Mouse (Mus musculus): ENCODE measurements around the gene Trpc2. TPM values are rescaled to one million over a fixed set of nuclear protein-coding genes. Genes with fewer than 3 reads are reported as not detected.

The Trpc2 gene
- total RNA-seq, 2 experiments from 2014 or later = 0.20 TPM; not detected in 1

DNA sequence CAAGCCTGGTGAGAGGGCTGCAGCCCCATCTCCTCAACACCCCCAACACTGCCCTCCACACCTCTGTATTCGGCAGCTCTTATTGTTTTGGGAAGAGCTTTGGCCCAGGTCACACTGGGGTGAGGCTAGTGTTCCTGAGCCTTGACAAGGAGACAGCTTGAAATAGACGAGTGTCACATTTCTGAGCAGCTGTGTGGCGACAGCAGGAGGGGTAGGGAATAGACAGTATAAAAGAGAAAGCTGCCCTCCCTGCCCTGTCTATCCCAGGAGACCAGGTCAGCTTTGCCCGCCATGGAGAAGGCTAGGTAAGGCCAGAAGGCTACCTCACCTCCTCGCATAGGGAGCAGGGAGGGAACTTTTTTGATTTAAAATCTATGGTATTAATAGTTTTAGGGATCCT is 18.6 kb downstream of the Trpc2 start, which contains the start of gene Art1:
Gene Art1 (plus strand): TSS at position 257 of the 400 bp plus-strand sequence.
- intact Hi-C loops (cut with DNase I) = no loop called here
- peak; percentile 40 to 42 for DNase-seq

DNA sequence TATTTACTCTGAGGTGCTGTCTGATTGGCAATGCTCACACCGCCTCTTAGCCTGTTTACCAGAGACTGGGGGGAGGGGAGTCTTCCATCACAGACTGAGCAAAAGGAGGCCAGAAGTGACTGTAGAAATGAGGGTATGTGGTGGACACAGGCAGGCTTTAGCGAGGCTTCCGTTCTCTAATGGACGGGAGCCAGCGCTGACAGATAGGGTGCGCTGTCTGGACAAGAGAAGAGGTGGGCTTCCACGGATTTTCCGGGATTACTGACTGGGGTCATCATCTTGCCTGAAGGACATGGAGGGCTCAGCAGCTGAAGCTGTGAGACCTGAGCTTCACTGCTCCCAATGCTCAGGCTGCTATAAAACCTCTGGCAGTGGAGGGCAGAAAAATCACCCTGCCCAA is 19.3 kb downstream of the Trpc2 start:
- intact Hi-C loops (cut with DNase I) = no loop called here
- DNase-seq = peak in 1 of 2 experiments; percentile 40

DNA sequence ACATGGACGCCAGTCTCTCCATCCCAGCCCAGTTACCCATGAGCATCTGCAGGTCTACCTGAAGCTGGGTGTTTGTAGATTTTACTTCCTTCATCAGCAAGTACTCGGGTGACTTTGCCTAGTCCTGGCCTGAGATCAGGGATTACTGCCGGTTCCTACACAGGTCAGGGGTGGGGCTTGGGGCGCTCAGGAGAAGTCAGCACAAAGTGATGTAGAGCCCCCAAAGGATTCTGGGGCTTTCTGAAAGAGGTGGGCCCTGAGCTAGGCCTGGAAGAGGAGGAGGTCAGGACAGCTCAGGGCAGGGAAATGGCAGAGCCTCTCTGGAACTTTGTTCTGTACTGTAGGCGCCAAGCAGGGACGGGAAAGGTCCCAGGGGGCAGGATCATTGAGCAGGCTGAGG is 19.8 kb downstream of the Trpc2 start:
- intact Hi-C loops (cut with DNase I) = no loop called here
- DNase-seq = peak; percentile 28 to 33

DNA sequence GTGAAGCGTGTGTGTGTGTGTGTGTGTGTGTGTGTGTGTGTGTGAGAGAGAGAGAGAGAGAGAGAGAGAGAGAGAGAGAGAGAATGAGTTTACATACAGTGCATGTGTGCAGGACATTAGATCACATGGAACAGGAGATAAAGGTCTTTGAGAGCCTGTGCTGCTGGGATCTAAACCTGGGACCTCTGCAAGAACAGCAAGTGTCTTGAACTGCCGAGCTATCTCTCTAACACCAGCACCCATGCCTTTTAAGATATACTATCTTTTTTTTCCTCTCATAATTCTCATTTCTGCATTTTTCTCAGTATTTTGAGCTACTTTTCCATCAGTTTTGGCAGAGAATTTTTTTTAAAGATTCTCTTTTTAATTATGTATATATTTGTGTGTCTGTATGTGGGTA is 20.6 kb downstream of the Trpc2 start:
- DNase-seq = no peak
- intact Hi-C loops (cut with DNase I) = no loop called here

DNA sequence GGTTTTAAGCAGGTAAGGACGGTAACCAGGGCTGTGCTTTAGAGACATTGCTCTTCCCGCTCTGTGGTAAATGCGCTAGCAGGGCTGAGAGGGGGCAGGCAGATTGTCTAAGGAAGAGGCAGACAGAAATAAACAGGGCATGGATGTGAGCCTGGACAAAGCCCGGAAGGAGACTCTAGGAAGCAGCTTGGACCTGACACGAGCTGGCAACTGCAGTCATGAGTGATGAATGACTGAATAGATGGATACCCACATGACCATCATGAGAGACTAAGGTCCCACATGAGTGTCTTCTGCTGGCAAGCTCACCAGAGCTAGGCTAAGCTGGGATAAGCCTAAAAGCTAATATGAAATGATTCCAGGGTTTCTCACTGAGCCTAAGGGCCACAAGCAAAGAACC is 21.2 kb downstream of the Trpc2 start:
- intact Hi-C loops (cut with DNase I) = no loop called here
- peak in 1 of 2 experiments; percentile 11 for DNase-seq

DNA sequence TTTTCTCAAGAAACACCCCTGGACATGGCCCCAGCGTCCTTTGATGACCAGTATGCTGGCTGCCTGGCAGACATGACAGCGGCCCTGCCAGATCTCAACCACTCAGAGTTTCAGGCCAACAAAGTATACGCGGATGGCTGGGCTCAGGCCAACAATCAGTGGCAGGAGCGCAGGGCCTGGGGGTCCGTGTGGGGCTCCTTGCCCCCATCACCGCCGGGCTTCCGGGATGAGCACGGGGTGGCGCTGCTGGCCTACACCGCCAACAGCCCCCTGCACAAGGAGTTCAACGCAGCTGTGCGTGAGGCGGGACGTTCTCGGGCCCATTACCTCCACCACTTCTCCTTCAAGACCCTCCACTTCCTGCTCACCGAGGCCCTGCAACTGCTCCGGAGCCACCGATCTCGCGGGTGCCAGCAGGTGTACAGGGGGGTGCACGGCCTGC is 23.8 kb downstream of the Trpc2 start:
- intact Hi-C loops (cut with DNase I) = no loop called here
- DNase-seq = peak; percentile 60 to 64

DNA sequence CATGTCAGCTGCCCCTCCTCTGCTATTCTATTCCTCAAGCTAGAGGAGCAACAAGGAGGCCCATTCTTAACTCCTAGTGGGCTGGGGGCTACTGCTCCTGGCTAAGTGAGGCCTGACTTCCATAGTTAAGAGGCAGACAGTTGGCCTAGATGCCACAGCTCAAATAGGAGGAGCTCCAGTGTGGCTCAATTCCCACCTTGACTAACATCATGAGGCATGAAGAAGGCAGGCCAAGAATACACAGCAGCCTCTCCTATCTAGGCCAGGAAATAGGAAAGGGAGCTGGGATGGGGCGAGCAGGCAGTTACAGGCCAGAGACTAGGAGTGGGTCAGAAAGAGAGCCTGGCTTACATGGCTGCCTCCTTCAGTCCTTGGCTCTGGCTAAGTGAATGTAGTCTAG is 25.3 kb downstream of the Trpc2 start:
- peak; percentile 17 to 22 for DNase-seq
- intact Hi-C loops (cut with DNase I) = no loop called here

DNA sequence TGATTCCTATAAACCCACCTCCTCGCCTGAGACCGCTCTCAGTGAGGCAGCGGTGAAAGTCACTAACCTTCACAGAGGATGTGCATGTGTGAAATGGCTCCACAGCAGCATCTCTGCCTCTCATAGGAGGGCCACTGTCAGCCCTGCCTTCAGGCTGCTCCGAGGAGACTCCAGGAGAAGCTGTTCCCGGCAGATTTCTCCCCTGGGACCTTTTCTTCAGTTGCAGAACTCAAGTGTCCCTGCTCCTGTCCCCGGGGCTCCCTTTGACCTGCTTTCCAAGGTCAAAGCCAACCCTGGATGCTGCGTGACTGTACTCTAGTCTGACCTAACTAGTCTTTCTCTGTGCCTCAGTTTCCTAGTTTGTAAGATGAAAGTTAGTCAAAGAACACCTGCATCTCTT is 26.3 kb downstream of the Trpc2 start, which contains the start of gene Art5:
Gene Art5 (minus strand): TSS at position 319 of the 400 bp plus-strand sequence.
- no peak for DNase-seq
- intact Hi-C loops (cut with DNase I) = no loop called here

DNA sequence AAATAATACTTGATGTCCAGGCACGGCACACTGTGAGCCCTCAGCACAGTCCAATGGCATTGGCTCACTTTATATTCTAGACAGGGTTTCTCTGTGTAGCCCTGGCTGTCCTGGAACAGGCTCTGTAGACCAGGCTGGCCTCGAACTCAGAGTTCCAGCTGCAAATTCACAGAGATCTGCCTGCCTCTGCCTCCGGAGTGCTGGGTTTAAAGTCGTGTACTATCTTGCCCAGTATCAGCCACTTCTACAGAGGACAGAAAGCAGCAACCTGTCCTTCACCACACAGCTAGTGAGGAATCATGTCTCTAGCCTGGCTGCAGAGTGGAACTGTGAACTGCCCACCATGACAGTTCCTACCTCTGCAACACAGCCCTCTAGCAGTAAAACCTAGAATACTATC is 26.8 kb downstream of the Trpc2 start:
- intact Hi-C loops (cut with DNase I) = no loop called here

DNA sequence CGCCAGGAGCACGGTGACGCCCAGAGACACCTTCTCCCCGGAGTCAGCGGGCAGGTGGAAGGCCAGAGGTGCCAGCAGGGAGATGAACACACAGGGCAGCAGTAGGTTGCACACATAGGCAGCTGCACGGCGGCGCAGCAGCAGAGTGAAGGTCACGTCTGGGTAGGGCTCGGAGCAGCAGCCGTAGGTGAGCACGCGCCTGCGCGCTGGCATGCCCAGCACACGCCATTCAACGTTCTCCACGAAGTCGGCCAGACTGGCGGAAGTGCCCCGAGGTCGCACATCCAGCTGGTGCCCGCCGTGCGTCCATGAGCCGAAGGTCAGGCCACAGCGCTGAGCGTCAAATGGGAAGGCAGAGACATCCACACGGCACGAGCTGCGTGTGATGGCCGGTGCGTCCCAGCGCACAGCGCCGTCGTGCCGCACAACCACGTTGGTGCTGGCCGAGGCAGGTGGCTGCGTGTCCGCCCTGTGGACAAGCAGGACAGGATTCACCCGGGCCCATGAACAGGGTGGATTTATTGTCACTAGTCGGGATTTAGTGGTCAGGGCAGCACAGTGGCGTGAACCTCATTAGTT is 30.3 kb downstream of the Trpc2 start:
- DNase-seq = no peak
- intact Hi-C loops (cut with DNase I) = no loop called here

More for the DNA sequence above, 26.8 kb downstream of the Trpc2 start:
- no peak for DNase-seq

DNA sequence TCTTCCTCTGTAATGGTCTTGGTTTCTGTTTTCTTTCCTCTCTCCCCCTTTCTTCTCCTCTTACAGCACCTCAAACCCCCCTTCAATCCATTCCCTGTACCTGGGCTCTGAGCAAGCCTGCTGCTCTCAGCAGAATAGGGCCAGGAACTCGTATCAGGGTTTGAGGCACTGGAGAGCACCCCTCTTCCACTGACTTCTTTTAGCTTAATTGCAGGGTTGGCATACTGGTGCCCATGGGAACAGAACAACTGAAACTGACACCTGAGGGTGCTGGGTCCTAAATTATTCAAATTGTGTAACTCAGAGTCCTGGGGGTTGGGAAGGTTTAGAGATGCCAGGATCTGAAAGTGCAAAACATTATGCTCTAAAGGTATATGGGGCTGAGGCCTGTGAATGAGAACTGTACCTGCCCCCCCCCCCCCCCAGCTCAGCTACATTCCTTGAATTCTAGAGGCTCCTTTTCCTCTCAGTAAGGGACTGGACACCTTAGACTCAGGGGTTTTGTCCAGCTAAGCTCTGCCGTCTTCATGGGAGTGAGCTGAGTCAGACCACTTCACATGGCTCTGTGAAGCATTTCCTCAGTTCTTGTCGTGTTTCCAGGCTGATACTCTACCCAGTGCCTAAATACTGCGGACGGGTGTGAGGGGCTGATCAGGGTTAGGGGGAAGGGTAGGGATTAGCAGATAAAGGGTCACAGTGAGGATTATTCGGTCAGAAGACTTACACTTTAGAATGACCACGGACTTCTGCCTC is 33.8 kb downstream of the Trpc2 start, which contains the start of gene Chrna10:
Gene Chrna10 (minus strand): TSS at position 250 of the 753 bp plus-strand sequence.
- intact Hi-C loops (cut with DNase I) = no loop called here
- DNase-seq = no peak

DNA sequence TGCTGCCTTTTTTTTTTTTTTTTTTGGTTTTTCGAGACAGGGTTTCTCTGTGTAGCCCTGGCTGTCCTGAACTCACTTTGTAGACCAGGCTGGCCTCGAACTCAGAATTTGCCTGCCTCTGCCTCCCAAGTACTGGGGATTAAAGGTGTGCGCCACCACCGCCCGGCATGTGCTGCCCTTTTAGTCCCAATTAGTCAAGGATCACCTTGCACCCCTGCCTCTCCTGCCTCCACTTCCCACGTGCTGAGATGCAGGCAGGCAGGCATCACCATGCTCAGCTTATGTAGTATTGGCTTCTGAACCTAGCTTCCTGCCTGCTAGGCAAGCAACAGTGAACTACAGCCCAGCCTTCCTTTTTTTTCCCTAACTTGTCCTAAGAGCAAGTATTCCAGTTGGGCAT is 34.5 kb downstream of the Trpc2 start:
- DNase-seq = no peak
- intact Hi-C loops (cut with DNase I) = no loop called here

DNA sequence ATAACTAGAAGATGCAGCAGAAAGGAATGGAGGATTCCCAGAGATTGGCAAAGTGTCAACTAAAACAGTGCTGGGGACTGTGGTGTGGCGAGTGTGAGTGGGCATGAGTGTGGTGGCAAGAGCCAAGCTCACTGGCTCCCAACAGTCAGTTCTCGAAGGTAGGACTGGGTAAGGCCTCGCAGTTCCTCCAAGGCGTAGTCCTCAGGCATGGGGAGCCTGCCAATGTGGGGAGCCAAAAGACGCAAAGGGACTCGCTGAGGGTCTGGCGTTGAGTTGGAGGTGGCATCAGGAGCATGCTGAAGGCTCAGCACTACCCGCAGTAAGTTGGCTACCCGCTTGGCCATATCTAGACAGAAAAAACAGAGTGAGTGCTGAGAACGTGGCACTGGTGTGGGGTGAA is 37.4 kb downstream of the Trpc2 start:
- DNase-seq = no peak
- intact Hi-C loops (cut with DNase I) = no loop called here

DNA sequence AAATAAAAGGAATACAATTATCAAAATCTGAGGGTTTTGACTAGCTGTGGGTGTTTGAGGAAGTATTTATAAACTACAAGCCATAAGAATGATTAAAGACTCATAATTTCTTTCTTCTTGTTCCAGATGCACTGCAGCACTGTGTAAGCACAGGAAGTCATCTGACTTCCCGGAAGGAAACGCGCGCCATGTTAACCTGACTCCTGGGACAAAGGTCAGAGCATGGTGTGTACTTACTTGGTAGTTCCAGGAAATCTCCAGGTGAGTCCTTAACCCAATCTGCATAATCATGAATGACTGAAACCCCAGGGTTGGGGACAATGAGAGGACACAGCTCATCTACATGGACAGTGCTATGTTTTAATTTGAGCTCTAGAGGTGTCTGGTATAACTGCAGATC is 49.5 kb downstream of the Trpc2 start:
- no peak for DNase-seq
- intact Hi-C loops (cut with DNase I) = no loop called here

DNA sequence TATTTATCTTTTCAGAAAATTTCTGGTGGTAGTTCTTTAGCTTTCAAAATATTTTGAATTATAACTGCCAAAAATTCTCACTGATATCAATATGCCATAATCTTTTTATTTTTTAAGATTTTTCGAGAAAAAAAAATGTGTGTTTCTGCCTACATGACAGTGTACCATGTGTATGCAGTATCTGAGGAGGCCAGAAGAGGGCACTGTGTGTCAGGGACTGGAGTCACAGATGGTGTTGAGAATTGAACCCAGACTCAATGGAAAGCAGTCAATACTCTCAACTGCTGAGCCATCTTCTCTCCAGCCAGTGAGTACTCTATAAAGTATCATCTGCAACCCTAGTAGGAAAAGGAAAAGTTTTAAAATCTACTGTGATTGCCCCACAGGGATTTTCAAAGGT is 54.5 kb downstream of the Trpc2 start:
- DNase-seq = peak; percentile 15 to 36
- intact Hi-C loops (cut with DNase I) = no loop called here

DNA sequence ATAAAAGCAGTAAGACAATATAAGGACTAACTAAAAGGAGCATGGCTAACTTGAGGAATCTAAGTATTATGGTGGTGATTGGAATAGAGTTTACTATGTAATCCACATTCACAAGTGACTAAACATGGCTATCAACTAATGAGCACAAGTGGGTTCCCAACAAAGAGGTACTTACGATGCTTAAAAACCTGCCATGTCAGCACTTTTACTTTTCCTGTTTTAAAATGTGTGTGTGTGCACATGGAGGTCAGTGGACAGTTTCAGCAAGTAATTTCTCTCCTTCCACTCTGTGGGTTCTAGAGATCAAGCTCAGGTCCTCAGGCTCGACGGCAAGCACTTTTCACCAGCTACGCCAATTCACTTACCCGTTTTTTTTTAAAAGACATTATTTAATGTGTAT is 55.0 kb downstream of the Trpc2 start:
- DNase-seq = no peak
- intact Hi-C loops (cut with DNase I) = no loop called here

Other genes with a start within 250 kb of the Trpc2 start
- gene Inppl1, start 244.9 kb upstream of the Trpc2 start, total RNA-seq (2021) = 100 to 1,000 TPM; 135 to 140 TPM
- gene Folr2, start 225.9 kb upstream of the Trpc2 start, total RNA-seq (2021) = 1 to 10 TPM; 2.3 to 3.8 TPM
- gene Anapc15, start 219.4 kb upstream of the Trpc2 start, total RNA-seq (2021) = 10 to 100 TPM; 21.5 to 28.7 TPM
- 1 to 10 TPM in 1 of 2 experiments, under 1 TPM in 1; 0.72 to 1.2 TPM for gene Folr1, start 212.3 kb upstream of the Trpc2 start, total RNA-seq (2021)
- 100 to 1,000 TPM in 1 of 2 experiments, 10 to 100 TPM in 1; 99.8 to 107 TPM for gene Lamtor1, start 177.2 kb upstream of the Trpc2 start, total RNA-seq (2021)
- not detected for gene Tomt, start 176.8 kb upstream of the Trpc2 start, total RNA-seq (2021)
- 1 to 10 TPM; 2.4 to 2.9 TPM for gene Lrrc51, start 149.2 kb upstream of the Trpc2 start, total RNA-seq (2021)
- gene Numa1, start 149.0 kb upstream of the Trpc2 start, total RNA-seq (2021) = 100 to 1,000 TPM in 1 of 2 experiments, 10 to 100 TPM in 1; 97.4 to 113 TPM
- gene Il18bp, start 64.4 kb upstream of the Trpc2 start, total RNA-seq (2021) = 1 to 10 TPM; 4.4 to 5.7 TPM
- 10 to 100 TPM; 20.4 to 24.3 TPM for gene Rnf121, start 17.6 kb upstream of the Trpc2 start, total RNA-seq (2021)
- gene Xndc1, start 17.6 kb upstream of the Trpc2 start, total RNA-seq (2021) = 10 to 100 TPM in 1 of 2 experiments, 1 to 10 TPM in 1; 9.6 to 10.9 TPM
- under 1 TPM; 0.81 to 0.92 TPM for gene Xntrpc, start 17.4 kb upstream of the Trpc2 start, total RNA-seq (2021)
- 10 to 100 TPM; 44.2 to 46.2 TPM for gene Art1, start 18.6 kb downstream of the Trpc2 start, total RNA-seq (2021)
- 1 to 10 TPM; 1.5 to 2.1 TPM for gene Art5, start 26.4 kb downstream of the Trpc2 start, total RNA-seq (2021)
- gene Chrna10, start 33.7 kb downstream of the Trpc2 start, total RNA-seq (2021) = under 1 TPM; 0.10 to 0.30 TPM
- gene Nup98, start 127.1 kb downstream of the Trpc2 start, total RNA-seq (2021) = 10 to 100 TPM; 39.9 to 40.5 TPM
- 10 to 100 TPM; 55.2 to 58.0 TPM for gene Pgap2, start 127.1 kb downstream of the Trpc2 start, total RNA-seq (2021)
- 10 to 100 TPM; 40.8 to 42.2 TPM for gene Rhog, start 172.9 kb downstream of the Trpc2 start, total RNA-seq (2021)
- 10 to 100 TPM; 23.4 to 30.7 TPM for gene Stim1, start 184.7 kb downstream of the Trpc2 start, total RNA-seq (2021)

Measured in heart, postnatal 10 days (tissue).